Mouse (Mus musculus): ENCODE measurements at regions not wholly inside any gene's neighbourhood (a gene's known extent, or its start where the extent isn't known, plus 50 kb on each side); places are given as distances from the start of the nearest gene placed in this dataset.

- no peak for DNase-seq
Measured at GRCm38 (mm10) chr6:102977122-102977521, 404.2 kb upstream of the Cntn3 start.

DNA sequence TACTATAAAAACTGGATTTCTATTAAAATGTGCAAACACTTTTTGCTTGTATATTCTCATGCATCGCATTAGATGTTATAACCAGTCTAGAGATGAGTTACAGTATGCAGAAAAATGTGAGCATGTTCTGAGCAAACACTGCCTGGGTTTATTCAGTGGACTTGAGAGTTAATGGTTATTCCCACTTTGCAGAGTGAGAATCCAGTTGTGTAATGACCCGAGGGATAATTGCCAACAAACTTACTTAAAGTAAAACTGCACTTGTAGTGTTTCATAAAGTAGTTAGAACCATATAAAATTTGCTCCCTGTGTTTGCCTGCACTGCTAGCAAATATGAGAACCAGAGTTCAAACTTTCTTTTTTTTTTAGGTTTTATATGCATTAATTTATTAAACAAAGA lies 450.4 kb upstream of the Cntn3 start:
- no peak for DNase-seq

DNA sequence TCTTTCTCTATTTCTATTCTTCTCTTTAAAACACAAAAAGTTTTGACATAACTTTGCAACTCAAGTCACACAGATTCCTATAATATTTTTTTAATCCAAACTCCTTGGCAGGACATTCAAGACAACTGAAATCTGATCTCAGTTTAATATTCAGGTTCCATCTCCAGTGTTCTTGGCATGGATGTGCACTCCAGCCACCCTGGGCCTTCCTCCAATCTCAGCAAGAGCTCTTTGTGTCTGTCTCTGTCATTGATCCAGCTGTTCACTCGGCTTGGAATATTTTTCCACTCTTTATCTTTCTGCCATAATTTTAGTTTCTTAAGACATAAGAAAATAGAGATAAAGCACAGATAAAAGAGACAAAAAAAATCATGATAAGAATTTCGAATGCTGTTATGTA lies 451.1 kb upstream of the Cntn3 start:
- peak; percentile 11 for DNase-seq

DNA sequence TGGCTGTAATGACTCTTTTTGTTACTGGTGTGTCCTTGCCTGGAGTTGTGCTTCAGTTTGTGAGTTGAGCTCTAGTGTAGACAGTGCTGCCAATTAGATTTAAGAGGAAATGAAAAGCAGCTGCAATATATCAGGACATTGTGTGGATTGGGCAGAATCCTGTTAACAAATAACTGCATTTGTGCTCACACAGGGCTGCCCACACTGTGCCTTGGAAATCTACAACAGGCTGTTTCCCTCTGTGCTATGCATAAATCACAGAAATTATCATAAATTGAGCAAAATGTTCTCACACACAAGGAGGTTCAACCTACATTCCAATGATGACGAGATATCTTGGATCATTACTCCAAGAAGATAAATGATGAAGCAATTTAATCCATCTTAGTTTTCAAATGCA lies 455.2 kb upstream of the Cntn3 start:
- DNase-seq = peak; percentile 40

GRCm38 (mm10) chr6:103033418-103033817 lies 460.5 kb upstream of the Cntn3 start:
- DNase-seq = no peak

GRCm38 (mm10) chr6:103033919-103034318 lies 461.0 kb upstream of the Cntn3 start:
- no peak for DNase-seq

DNA sequence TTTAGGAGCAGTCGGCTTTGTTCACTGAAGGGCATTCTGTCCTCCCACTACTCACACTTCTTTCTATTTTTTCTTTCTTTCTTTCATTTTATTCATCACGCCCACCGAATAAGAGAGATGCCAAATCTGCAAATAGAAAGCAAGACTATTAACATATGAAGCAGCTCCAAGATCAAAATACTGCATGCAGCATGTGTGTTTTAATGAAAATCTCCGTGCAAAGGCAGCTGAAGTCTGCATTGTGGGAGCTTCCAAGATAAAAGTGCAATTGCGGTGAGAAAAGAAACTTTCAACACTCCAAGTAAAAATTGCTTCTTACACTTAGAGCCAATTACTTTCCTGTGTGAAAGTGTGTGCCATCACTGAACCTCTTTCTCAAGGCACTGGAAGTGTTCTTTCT lies 449.8 kb upstream of the Chl1 start:
- DNase-seq = peak; percentile 15

DNA sequence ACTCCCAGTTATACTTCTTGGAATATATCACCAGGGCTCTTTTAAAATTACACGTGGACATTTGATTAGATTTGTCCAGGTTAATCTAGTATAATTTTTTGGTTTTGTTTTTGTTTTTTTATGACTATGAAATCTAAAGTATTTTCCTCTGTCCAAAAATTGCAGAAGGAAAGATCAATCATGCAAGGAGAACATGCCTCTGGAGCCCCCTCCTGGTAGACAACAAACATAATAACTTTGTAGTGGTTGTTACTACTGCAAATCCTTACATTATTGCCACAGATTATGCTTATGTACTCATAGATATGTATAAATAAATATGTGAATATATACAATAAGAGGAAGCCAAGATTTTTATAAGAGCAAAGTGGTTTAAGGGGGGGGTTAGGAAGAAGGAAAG lies 404.2 kb upstream of the Chl1 start:
- no peak for DNase-seq

GRCm38 (mm10) chr6:103119537-103119936 lies 390.8 kb upstream of the Chl1 start:
- DNase-seq = no peak

DNA sequence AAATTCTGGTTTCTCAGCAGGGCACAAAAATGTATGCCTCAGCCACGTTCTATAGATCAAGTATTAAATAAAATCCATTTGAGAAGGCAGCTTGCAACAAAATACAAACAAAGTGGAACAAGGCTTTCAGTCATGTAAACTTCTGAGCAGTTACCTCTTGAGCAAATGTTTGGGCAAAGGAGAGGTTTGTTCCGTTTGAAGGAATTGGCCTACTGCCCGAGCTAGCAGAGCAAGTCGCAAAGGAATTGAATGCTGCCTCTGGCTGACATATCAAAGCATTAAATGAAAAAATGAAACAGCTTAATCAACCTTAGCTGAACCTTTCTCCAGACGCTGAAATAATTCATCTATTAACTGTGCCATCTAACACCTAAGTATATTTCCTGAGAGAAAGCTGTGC lies 369.5 kb upstream of the Chl1 start:
- DNase-seq = peak; percentile 7

DNA sequence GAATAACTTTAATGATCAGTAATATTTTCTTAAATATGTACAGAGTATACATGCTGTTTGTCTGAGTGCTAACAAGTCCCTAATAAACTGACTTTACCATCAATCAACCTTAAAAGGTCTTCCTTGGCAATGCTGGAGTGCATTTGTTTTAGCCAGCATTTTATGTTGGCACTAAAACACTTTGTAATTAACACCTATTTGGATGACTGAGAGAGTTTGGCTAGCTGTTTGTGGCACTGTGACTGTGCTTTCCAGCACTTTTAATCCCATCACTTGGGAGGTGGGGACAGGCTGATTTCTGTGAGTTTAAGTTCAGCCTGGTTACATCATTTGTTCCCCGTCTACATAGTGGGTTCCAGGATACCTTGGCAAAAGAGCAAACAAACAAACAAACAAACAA lies 332.5 kb upstream of the Chl1 start:
- DNase-seq = no peak

DNA sequence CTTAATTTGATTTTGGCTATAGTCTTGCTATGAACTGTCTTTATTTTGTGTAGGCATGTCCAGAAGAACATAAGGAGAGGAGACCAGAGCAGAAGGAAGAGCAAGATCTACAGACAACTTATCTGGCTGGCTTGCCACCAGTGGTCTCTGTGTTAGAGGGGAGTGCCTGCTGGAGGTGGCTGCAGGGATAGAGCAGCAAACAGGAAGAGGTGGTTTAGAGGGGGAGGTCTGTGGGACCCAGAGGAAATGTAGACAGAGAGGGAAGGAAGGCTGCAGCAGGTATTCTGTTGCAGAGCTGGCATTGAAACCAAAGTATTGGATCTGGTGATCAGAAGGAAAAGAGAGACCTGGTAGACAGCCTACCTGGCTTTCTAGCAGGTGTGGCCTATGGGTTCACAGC lies 327.0 kb upstream of the Chl1 start:
- no peak for DNase-seq

DNA sequence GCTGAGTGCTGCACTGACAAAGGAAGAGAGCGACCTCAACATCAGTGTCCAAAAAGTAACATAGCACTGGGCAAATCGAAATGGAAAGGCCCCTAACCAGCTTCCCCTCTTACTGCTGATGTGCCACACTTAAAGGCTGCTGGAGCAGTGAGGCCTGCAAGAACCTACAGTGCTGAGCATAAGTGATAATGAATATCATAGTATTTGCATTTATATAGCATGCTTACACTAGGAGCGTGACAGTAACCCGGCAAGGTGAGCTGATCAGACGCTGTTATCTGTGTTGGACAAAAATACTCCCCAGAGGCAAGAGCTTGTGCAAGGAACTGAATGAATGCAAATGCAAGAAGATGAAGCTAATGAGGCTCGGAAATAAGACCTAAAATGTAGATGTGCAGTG lies 313.5 kb upstream of the Chl1 start:
- no peak for DNase-seq

GRCm38 (mm10) chr6:103201605-103202004 lies 308.8 kb upstream of the Chl1 start:
- DNase-seq = no peak

GRCm38 (mm10) chr6:103209202-103209601 lies 301.2 kb upstream of the Chl1 start:
- no peak for DNase-seq

DNA sequence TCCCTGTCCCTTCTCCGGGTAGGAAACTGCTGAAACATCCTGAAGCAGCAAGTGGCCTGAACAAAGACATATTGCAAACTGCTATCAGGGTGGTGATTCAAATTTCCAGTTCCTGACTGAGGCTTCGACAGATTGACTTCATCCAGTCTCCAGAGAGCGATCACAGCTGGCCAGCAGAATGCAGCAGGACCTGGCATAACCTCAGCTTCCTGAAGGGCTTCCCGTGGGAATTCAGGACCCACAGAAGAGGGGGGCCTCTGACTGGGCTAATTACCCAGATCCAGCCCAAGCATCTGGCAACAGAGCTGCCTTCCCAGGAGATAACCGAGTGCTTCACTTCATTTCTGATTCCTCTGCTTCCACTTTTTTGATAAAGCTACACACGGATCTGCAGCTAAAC lies 297.2 kb upstream of the Chl1 start:
- no peak for DNase-seq

GRCm38 (mm10) chr6:103236896-103237295 lies 273.5 kb upstream of the Chl1 start:
- DNase-seq = no peak

DNA sequence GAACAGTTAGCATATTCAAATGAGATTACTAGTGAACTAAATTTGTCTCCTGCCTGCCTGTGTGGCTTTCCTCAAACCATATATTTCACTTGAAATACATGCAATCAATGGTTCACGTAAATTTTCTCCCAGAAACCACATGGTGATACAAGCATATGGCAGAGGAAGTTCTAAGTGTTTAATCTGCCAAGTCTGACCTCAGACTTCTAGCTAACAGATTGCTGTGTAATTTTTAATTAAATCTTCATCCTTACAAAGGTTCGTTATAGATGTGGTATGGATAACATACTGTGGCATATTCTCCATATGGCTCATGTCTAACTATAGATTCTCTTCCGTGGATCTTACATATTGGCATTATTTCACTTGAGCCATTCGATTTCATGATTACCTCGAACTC lies 241.4 kb upstream of the Chl1 start:
- DNase-seq = no peak

- no peak for DNase-seq
Measured at GRCm38 (mm10) chr6:103272216-103272615, 238.2 kb upstream of the Chl1 start.

DNA sequence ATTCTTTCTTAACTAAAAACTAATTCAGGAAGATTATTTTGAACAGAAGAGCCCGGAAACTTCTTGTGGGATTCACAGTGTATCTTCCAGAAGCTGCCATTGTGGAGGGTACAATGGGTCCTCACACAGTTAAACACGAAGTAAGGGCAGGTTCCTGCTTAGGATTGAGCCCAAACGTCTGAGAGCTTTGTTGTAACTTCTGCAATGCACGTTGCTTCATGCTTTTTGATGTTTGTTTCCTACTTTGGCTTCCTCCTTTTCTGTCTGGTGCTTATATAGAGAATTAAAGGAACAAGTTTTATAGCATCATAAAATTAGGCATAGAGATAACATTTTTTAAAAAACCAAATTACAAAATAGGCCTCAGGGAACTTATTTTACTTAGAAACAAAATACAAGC lies 235.3 kb upstream of the Chl1 start:
- no peak for DNase-seq

- peak; percentile 16 for DNase-seq
Measured at GRCm38 (mm10) chr6:103275476-103275875, 234.9 kb upstream of the Chl1 start.

DNA sequence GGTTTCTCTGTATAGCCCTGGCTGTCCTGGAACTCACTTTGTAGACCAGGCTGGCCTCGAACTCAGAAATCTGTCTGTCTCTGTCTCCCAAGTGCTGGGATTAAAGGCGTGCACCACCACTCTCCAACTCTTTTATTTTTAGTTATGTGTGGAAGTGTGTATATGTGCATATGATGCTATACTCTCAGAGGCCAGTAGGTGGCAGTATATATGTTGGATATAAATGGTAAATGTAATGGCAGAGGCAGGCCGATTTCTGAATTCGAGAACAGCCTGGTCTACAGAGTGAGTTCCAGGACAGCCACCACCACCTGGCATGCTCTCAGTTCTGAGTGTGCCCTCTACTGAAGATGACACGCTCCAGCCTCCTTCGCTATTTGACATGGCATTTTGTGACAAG lies 214.4 kb upstream of the Chl1 start:
- DNase-seq = no peak

- no peak for DNase-seq
Measured at GRCm38 (mm10) chr6:103306420-103307249, 203.8 kb upstream of the Chl1 start.

DNA sequence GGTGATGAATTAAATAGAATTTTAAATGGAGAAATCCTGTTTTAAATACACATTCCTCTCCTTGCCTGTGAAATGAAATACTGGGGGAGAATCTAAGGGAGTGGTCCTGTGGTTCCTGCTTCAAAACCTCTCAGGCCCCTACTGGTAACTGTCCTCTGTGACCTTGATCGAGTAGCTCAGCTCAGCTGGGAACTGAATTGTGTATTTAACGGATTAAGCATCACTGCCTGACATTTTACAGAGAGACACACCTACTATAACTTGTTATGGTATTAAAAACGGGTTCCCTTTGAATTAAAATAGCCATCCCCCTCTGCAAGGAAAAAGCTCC lies 203.2 kb upstream of the Chl1 start:
- no peak for DNase-seq

GRCm38 (mm10) chr6:103312149-103312548 lies 198.2 kb upstream of the Chl1 start:
- DNase-seq = no peak

Measured in right cerebral cortex, adult 18-20 months (tissue).